Mouse (Mus musculus) heart, postnatal 0 days (tissue): ENCODE measurements around the gene Glrx5.

Experiments
- CTCF ChIP-seq: IDR thresholded peaks from 2 replicates; pipeline ENCODE4 v1.5.1; 2016; ENCODE audit warnings: antibody characterized with exemption, control low read depth, low read depth
- EP300 ChIP-seq: IDR thresholded peaks from 2 replicates; pipeline ENCODE4 v1.6.1; 2016; ENCODE audit warnings: antibody characterized with exemption, low read depth

- TF ChIP-seq CTCF (no peak), EP300 (no peak)
Observed at GRCm38 (mm10) chr12:105089231-105089630, 56.7 kb downstream of the Glrx5 start.
